13 mouse cellular contexts compared by ENCODE assay signal in the genomic region with DNA sequence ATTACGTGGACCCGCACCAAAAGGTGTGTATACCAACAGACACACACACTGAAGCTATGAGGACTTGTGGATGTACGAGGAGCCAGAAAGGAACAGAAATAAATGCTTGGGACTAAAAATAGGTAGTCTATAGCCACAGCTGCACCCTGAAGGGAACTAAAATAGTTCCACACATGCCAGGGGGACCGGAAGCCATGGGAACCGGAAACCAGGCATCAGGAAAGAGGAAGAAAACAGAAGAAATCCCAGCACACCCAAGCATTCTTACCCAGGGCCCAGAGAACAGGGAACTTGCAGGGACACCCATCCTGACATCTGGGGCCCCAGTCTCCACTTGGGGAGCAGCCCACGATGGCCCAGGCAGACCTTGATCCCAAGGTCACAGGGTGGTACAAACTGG. TPM values are rescaled to one million over a fixed set of nuclear protein-coding genes. Genes with fewer than 3 reads are reported as not detected.
DNase-seq lines count a peak whose midpoint lies in the region; ATAC-seq and TF ChIP-seq lines count a peak whose summit lies in the region.
"Had no signal": no experiment of that assay in that cellular context is flagged by ENCODE, and none has a peak within 500 bp of the region (broad histone marks: within the 10 kb centered on the region; RNA-seq: fewer than 3 reads in every experiment).

No protein-coding gene starts in this region.

- H3K9me3 ChIP-seq in lung, postnatal 0 days (ENCODE audit: low read length) = no peaks in the 10 kb centered on the region
- H3K9me3 ChIP-seq in heart, embryonic 10.5 days = no peaks in the 10 kb centered on the region

- 66% methylated on average over 6 of the region's 6 CpGs for WGBS in lung, postnatal 0 days
- WGBS in heart, embryonic 10.5 days = 62% methylated on average over 6 of the region's 6 CpGs

- 0 out of 2 replicates have a peak overlapping the region, but pooled peaks have one; percentile 27 for H3K27ac ChIP-seq in lung, postnatal 0 days (ENCODE audit: low read length)
- peak overlapping the region; percentile 84 for H3K27ac ChIP-seq in heart, embryonic 10.5 days
- H3K27ac ChIP-seq: liver, embryonic 14.5 days had no signal

- TF ChIP-seq POLR2A in myocyte (IDR thresholded peaks at IDR 0.05; ENCODE audit: insufficient read length, low read depth) = no peak

- ATAC-seq in lung, postnatal 0 days = no peak
- ATAC-seq: hindbrain, embryonic 16.5 days; Patski had no signal

- TF ChIP-seq CTCF in lung, postnatal 0 days (IDR thresholded peaks at IDR 0.05) = no peak

- peak; percentile 38 to 73 for DNase-seq in heart, adult 18-20 months
- no peak for DNase-seq in heart, postnatal 4 days
- no peak for DNase-seq in lung, postnatal 0 days (ENCODE audit: low spot score)
- DNase-seq in lung, postnatal 14 days = no peak
- DNase-seq in heart, embryonic 10.5 days (ENCODE audit: low spot score) = no peak
- no peak for DNase-seq in right cerebral cortex, postnatal 14 days
- DNase-seq in T-cell, adult 2 months (ENCODE audit: low spot score) = no peak
- DNase-seq: cerebellum, adult 9-10 months had no signal

- no peak overlapping the region for H3ac ChIP-seq in myocyte (ENCODE audit: control insufficient read depth, insufficient read length)

- H3K4me3 ChIP-seq in lung, postnatal 0 days (ENCODE audit: low read depth, low read length) = no peak overlapping the region
- H3K4me3 ChIP-seq in heart, embryonic 10.5 days = no peak overlapping the region
- H3K4me3 ChIP-seq in myocyte = no peak overlapping the region

- TF ChIP-seq EP300 in lung, postnatal 0 days (IDR thresholded peaks at IDR 0.05) = no peak

- H3K79me2 ChIP-seq in myocyte (ENCODE audit: control insufficient read depth, insufficient read depth) = no peaks in the 10 kb centered on the region

- no peak overlapping the region for H3K9ac ChIP-seq in lung, postnatal 0 days (replicated peaks; ENCODE audit: low read depth)
- H3K9ac ChIP-seq: liver, embryonic 14.5 days had no signal

- no peaks in the 10 kb centered on the region for H3K36me3 ChIP-seq in lung, postnatal 0 days (ENCODE audit: insufficient read depth, low read length)
- no peaks in the 10 kb centered on the region; the same call in 1 of the 2 replicates for H3K36me3 ChIP-seq in heart, embryonic 10.5 days
- H3K36me3 ChIP-seq in myocyte (ENCODE audit: control insufficient read depth, insufficient read depth) = no peaks in the 10 kb centered on the region

- peaks cover 3% of the 10 kb centered on the region; the same call in 1 of the 2 replicates for H3K4me1 ChIP-seq in lung, postnatal 0 days (ENCODE audit: insufficient read depth, low read depth, low read length)
- H3K4me1 ChIP-seq in heart, embryonic 10.5 days = peaks cover 69% of the 10 kb centered on the region

- no peaks in the 10 kb centered on the region for H3K27me3 ChIP-seq in lung, postnatal 0 days (replicated peaks; ENCODE audit: insufficient read depth, low read length)
- no peaks in the 10 kb centered on the region for H3K27me3 ChIP-seq in heart, embryonic 10.5 days (ENCODE audit: insufficient read depth, poor library complexity, severe bottlenecking)
- no peaks in the 10 kb centered on the region for H3K27me3 ChIP-seq in myocyte (ENCODE audit: control insufficient read depth, insufficient read depth, insufficient read length)
- H3K27me3 ChIP-seq: Patski had no signal

- H3K4me2 ChIP-seq in lung, postnatal 0 days (replicated peaks; ENCODE audit: low read depth, low read length) = no peak overlapping the region
- H3K4me2 ChIP-seq in myocyte (ENCODE audit: low read depth) = peak overlapping the region; percentile 55

TF ChIP-seq in myocyte, 11 proteins besides CTCF, POLR2A, EP300 and RAD21:
- TF ChIP-seq MYOD1 (IDR thresholded peaks at IDR 0.05; ENCODE audit: control insufficient read depth in 1 of 3, insufficient read length in 2 of 3, low read depth in 2 of 3) (no peak), MYOG (IDR thresholded peaks at IDR 0.05; ENCODE audit: control insufficient read depth in 1 of 3, insufficient read depth in 1 of 3, insufficient read length in 2 of 3, low read depth in 2 of 3) (no peak), POLR2AphosphoS2 (IDR thresholded peaks at IDR 0.05; ENCODE audit: insufficient read length, low read depth) (no peak), TCF3 (IDR thresholded peaks at IDR 0.05; ENCODE audit: insufficient read length, low read depth) (no peak), TCF12 (IDR thresholded peaks at IDR 0.05; ENCODE audit: insufficient read depth, poor library complexity, severe bottlenecking) (no peak), REST (IDR thresholded peaks at IDR 0.05; ENCODE audit: insufficient read depth, insufficient read length) (no peak), E2F4 (IDR thresholded peaks at IDR 0.05; ENCODE audit: insufficient read depth) (no peak), CEBPB (IDR thresholded peaks at IDR 0.05; ENCODE audit: insufficient read depth, poor library complexity, severe bottlenecking) (no peak), MAX (IDR thresholded peaks at IDR 0.05; ENCODE audit: low read depth) (no peak), SRF (IDR thresholded peaks at IDR 0.05; ENCODE audit: control insufficient read depth, insufficient read length, low read depth) (no peak), USF1 (IDR thresholded peaks at IDR 0.05; ENCODE audit: low read depth) (no peak)

RNA-seq across cellular contexts. Expression of a gene that starts 7.9 kb away (rescaled TPM):
- 10 to 100 TPM; 26.6 to 34.7 TPM for total RNA-seq in heart, adult 18-20 months (2021)
- 10 to 100 TPM; 65.7 to 67.0 TPM for total RNA-seq in heart, postnatal 4 days (2021)
- 54.9 and 64.9 TPM in 2 replicates for polyA plus RNA-seq in lung, postnatal 0 days (2015; fragmentation: Nextera tagmentation; extraction: Ambion mirVana)
- 73.1 and 94.3 TPM in 2 replicates for polyA plus RNA-seq in heart, embryonic 10.5 days (2016; fragmentation: Nextera tagmentation; extraction: Ambion mirVana)
- polyA plus RNA-seq in myocyte (2012; fragmentation: generic; extraction: Trizol) = 28.6 TPM

RNA-seq across cellular contexts. Expression of a gene that starts 56.1 kb away (rescaled TPM):
- under 1 TPM in 1 of 2 experiments, not detected in 1; 0.23 TPM for total RNA-seq in heart, adult 18-20 months (2021)
- under 1 TPM; 0.21 to 0.29 TPM for total RNA-seq in heart, postnatal 4 days (2021)
- 0.63 and 0.77 TPM in 2 replicates for polyA plus RNA-seq in lung, postnatal 0 days (2015; fragmentation: Nextera tagmentation; extraction: Ambion mirVana)
- polyA plus RNA-seq in heart, embryonic 10.5 days (2016; fragmentation: Nextera tagmentation; extraction: Ambion mirVana) = 0.34 and 0.67 TPM in 2 replicates
- polyA plus RNA-seq in myocyte (2012; fragmentation: generic; extraction: Trizol) = 1.9 TPM
- total RNA-seq: adrenal gland, postnatal 25 days had no signal

RNA-seq across cellular contexts. Expression of a gene that starts 57.0 kb away (rescaled TPM):
- 1,000 to 10,000 TPM; 1,625 to 1,638 TPM for total RNA-seq in heart, adult 18-20 months (2021)
- total RNA-seq in heart, postnatal 4 days (2021) = 100 to 1,000 TPM; 781 to 834 TPM
- 751 and 865 TPM in 2 replicates for polyA plus RNA-seq in lung, postnatal 0 days (2015; fragmentation: Nextera tagmentation; extraction: Ambion mirVana)
- polyA plus RNA-seq in heart, embryonic 10.5 days (2016; fragmentation: Nextera tagmentation; extraction: Ambion mirVana) = 921 and 966 TPM in 2 replicates
- polyA plus RNA-seq in myocyte (2012; fragmentation: generic; extraction: Trizol) = 878 TPM

Comparison
In these comparisons a context has a peak if more than half of its experiments do, and no peak if none do; other contexts are left out.
1. DNase-seq: peak in heart, adult 18-20 months (2 of 2); none in heart, postnatal 4 days (single experiment), lung, postnatal 0 days (single experiment), lung, postnatal 14 days (single experiment), heart, embryonic 10.5 days (single experiment), right cerebral cortex, postnatal 14 days (single experiment) and T-cell, adult 2 months (single experiment).